Mouse (Mus musculus) megakaryocyte, embryonic 14.5 days (primary cell): ENCODE results near the gene BC100530. TPM values are rescaled to one million over a fixed set of nuclear protein-coding genes. Genes with fewer than 3 reads are reported as not detected.
"Not testable (repeated sequence)": the region's sequence is repeated elsewhere in the genome, so short reads cannot be mapped to it uniquely, and the experiment has no call there.

Source experiments
- H3K27me3 ChIP-seq: replicated peaks from 2 replicates; pipeline ENCODE3; 2012; ENCODE audit warnings: inconsistent platforms
- H3K36me3 ChIP-seq: replicated peaks from 2 replicates; pipeline ENCODE3; 2012; ENCODE audit warnings: low read length, inconsistent platforms, mixed read lengths
- H3K4me1 ChIP-seq: 2 replicates; pipeline ENCODE4 v1.6.1; 2012; ENCODE audit warnings: inconsistent platforms
- H3K4me3 ChIP-seq: replicated peaks from 2 replicates; pipeline ENCODE3; 2012; ENCODE audit warnings: moderate library complexity, mild to moderate bottlenecking, inconsistent platforms
- H3K9me3 ChIP-seq: 2 replicates; pipeline ENCODE4 v1.6.1; 2012; ENCODE audit warnings: inconsistent platforms
- FLI1 ChIP-seq: IDR thresholded peaks from 2 replicates; pipeline ENCODE4 v1.6.1; 2012; ENCODE audit warnings: low read length, inconsistent platforms, mixed read lengths
- GATA1 ChIP-seq: IDR thresholded peaks from 3 replicates; pipeline ENCODE4 v1.6.1; 2012; ENCODE audit warnings: mixed read lengths, low read length, inconsistent platforms, borderline replicate concordance
- polyA plus RNA-seq: library from polyadenylated mRNA; stranded (reverse); fragments of >175 nt; gene quantifications from 2 replicates; pipeline ENCODE4 v1.2.3, GENCODE M21; 2012; ENCODE audit warnings: low replicate concordance; ENCODE audit not compliant: insufficient read depth

Gene BC100530
- 3.2 TPM in 1 of 2 replicates, not detected in the other for polyA plus RNA-seq

DNA sequence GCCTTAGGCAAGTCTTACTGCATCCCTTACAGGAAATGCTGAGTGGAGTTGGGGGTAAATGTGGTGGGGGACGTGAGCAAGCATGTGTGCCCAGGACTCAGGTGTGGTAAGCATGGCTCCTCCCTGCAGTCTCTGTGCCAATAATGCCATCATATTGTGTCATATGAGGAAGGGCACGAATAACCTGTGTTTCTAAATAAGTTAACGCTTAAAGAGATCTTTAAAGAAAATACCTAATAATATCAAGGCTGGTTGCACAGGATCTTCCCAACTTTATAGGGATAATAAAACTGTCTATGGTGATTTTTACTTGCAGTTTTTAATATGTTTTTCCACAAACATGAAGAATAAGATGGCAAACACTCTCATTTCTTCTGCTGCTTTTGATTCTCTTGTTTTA is at the start of gene BC100530:
TSS of gene BC100530 (minus strand) at position 101 of the 400 bp plus-strand sequence.
- not testable (repeated sequence) for H3K36me3 ChIP-seq, H3K9me3 ChIP-seq, H3K4me3 ChIP-seq, H3K27me3 ChIP-seq, H3K4me1 ChIP-seq

GRCm38 (mm10) chr16:36408357-36408756 is 40.8 kb upstream of the BC100530 start, which contains the start of gene Stfa2:
TSS of gene Stfa2 (minus strand) at chr16:36408457.
- Histone ChIP-seq H3K36me3 (no peaks in the 10 kb centered on the region), H3K4me3 (no peak within 1 kb of the TSS), H3K27me3 (no peaks in the 10 kb centered on the region), H3K9me3 (no peaks in the 10 kb centered on the region), H3K4me1 (no peaks in the 10 kb centered on the region)
- no peak for TF ChIP-seq FLI1
- TF ChIP-seq GATA1 = no peak

DNA sequence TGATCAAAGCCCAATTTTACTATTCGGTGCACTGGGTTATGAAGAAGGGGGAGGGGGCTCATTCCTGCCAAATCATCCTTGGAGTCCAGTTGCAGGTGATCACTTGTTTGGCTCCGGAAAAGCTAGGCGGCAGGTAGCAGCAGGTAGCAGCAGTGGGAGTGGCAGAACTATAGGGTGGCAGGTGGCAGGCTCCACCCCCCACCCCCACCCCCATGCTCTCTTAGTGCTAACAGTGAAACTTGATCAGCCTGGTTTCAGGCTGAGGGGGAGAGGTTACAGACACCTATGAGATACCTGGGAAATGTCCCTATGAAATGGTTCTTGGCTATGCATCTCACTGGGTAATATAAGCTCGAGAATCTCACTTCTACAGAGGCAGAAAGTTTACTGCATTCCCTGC is 21.5 kb upstream of the BC100530 start:
- Histone ChIP-seq H3K4me3 (no peak overlapping the region), H3K9me3 (no peaks in the 10 kb centered on the region), H3K4me1 (peaks cover 8% of the 10 kb centered on the region; the same call in 1 of the 2 replicates), H3K36me3 (no peaks in the 10 kb centered on the region), H3K27me3 (no peaks in the 10 kb centered on the region)
- TF ChIP-seq FLI1 = no peak
- no peak for TF ChIP-seq GATA1

DNA sequence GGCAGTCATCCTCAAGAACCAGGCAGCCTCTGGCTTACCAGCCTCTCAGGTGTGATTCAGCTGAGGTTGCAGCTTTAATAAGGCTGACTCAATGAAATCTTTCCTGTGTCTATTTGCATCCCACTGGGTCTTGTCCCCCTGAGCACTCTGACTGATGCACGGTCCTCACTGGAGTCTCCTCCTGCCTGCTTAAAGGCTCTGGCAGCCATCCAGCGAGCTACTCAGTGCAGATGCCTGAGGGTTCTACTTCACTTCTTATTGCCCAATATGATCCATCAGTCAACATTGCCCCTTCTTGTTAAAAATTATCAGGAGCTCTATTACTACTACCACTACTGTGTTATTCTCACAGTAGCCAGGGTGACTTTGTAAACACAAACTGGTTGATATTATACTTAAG is 30.4 kb downstream of the BC100530 start:
- Histone ChIP-seq H3K4me1 (no peaks in the 10 kb centered on the region), H3K4me3 (no peak overlapping the region), H3K9me3 (no peaks in the 10 kb centered on the region), H3K36me3 (no peaks in the 10 kb centered on the region), H3K27me3 (no peaks in the 10 kb centered on the region)
- TF ChIP-seq FLI1 (no peak), GATA1 (no peak)

DNA sequence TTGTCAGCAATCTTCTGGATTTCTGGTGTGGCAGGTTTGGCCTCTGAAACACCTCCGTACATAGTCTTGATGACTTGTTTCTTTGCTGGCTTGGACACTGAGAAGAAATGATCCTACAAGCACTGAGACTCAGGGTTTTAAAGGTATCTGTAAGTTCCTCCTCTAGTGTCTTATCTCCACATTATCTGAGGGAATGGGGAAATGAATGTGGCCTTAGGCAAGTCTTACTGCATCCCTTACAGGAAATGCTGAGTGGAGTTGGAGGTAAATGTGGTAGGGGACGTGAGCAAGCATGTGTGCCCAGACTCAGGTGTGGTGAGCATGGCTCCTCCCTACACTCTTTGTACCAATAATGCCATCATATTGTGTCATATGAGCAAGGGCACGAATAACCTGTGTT is 33.3 kb downstream of the BC100530 start, which contains the start of gene BC117090:
TSS of gene BC117090 (minus strand) at position 101 of the 400 bp plus-strand sequence.
- Histone ChIP-seq H3K4me1 (no peaks in the 10 kb centered on the region), H3K4me3 (no peak within 1 kb of the TSS), H3K27me3 (no peaks in the 10 kb centered on the region), H3K9me3 (no peaks in the 10 kb centered on the region), H3K36me3 (no peaks in the 10 kb centered on the region)
- TF ChIP-seq FLI1 = no peak
- no peak for TF ChIP-seq GATA1

DNA sequence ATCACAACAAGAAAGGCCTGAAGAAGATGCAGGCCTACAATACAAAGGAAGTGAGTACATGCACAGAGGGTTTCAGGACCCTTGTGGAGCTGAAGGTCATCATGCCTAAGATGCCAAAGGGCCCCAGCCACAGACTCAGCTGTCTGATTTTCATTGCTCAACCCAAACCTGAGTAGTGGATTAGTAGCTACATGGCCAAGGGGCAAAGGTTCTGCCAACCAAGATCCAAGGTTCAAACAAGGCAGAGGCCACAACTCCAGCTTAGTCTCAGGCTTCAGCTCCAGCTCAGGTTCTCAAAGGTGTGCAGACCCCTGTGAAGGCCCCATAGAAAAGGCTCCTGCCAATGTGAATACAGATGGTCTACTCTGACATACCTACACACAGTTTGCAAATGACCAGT is 48.3 kb downstream of the BC100530 start:
- no peaks in the 10 kb centered on the region for H3K9me3 ChIP-seq
- H3K36me3 ChIP-seq = no peaks in the 10 kb centered on the region
- no peak for TF ChIP-seq FLI1
- TF ChIP-seq GATA1 = no peak
- no peak overlapping the region for H3K4me3 ChIP-seq
- no peaks in the 10 kb centered on the region for H3K27me3 ChIP-seq
- H3K4me1 ChIP-seq = no peaks in the 10 kb centered on the region

- not testable (repeated sequence) for H3K9me3 ChIP-seq, H3K4me3 ChIP-seq, H3K4me1 ChIP-seq, H3K36me3 ChIP-seq, H3K27me3 ChIP-seq
These were observed 51.4 kb downstream of the BC100530 start for GRCm38 (mm10) chr16:36316111-36316510.

Other genes with a start within 250 kb of the BC100530 start
- not detected in 2 replicates for gene Csta1, start 236.5 kb downstream of the BC100530 start, polyA plus RNA-seq
- 1.6 TPM in 1 of 2 replicates, not detected in the other for gene Stfa2l1, start 210.9 kb downstream of the BC100530 start, polyA plus RNA-seq
- gene Gm5483, start 183.5 kb downstream of the BC100530 start, polyA plus RNA-seq = 2.0 TPM in 1 of 2 replicates, not detected in the other
- not detected in 2 replicates for gene Gm5416, start 157.3 kb downstream of the BC100530 start, polyA plus RNA-seq
- gene 2010005H15Rik, start 146.3 kb downstream of the BC100530 start, polyA plus RNA-seq = not detected in 2 replicates
- not detected in 2 replicates for gene Stfa1, start 90.8 kb downstream of the BC100530 start, polyA plus RNA-seq
- not detected in 2 replicates for gene BC117090, start 33.4 kb downstream of the BC100530 start, polyA plus RNA-seq
- gene Stfa2, start 40.7 kb upstream of the BC100530 start, polyA plus RNA-seq = 0.78 TPM in 1 of 2 replicates, not detected in the other
- not detected in 2 replicates for gene Stfa3, start 87.6 kb upstream of the BC100530 start, polyA plus RNA-seq
- gene Casr, start 194.4 kb upstream of the BC100530 start, polyA plus RNA-seq = not detected in 2 replicates